Mouse (Mus musculus): Measurements from ENCODE around the gene Teddm2.

GRCm38 (mm10) chr1:153947837-153948236 is 47.8 kb upstream of the Teddm2 start:
- TF ChIP-seq CTCF (IDR thresholded peaks at IDR 0.05; ENCODE audit: extremely low read depth, insufficient read depth, low read length): no peak
- no peak for TF ChIP-seq POLR2A (IDR thresholded peaks at IDR 0.05; ENCODE audit: extremely low read depth, insufficient read depth, low read length)

Measured in cortical plate, adult 2 months (tissue).